Mouse (Mus musculus) C2C12 (cell line): ENCODE results near the gene Lhx9.

ENCODE experiments used
- CEBPB ChIP-seq: IDR thresholded peaks from one replicate; pipeline ENCODE4 v1.6.1; 2011; ENCODE audit warnings: low read depth, mild to moderate bottlenecking, control low read depth, moderate library complexity
- CTCF ChIP-seq: IDR thresholded peaks from one replicate; pipeline ENCODE4 v1.5.1; 2011; ENCODE audit not compliant: control insufficient read depth, insufficient read depth, insufficient read length
- FOSL1 ChIP-seq: IDR thresholded peaks from one replicate; pipeline ENCODE4 v1.8.0; 2011; ENCODE audit warnings: mild to moderate bottlenecking, low read length; ENCODE audit not compliant: poor library complexity, insufficient read depth, severe bottlenecking
- MAX ChIP-seq: IDR thresholded peaks from one replicate; pipeline ENCODE4 v1.6.1; 2011; ENCODE audit warnings: mild to moderate bottlenecking, control low read depth
- MYOD1 ChIP-seq: IDR thresholded peaks from one replicate; pipeline ENCODE4 v1.6.1; 2011; ENCODE audit warnings: low read depth; ENCODE audit not compliant: control insufficient read depth, insufficient read length
- MYOG ChIP-seq: IDR thresholded peaks from one replicate; pipeline ENCODE4 v1.6.1; 2011; ENCODE audit not compliant: control insufficient read depth, insufficient read length; ENCODE audit errors: extremely low read depth
- USF1 ChIP-seq: IDR thresholded peaks from one replicate; pipeline ENCODE4 v1.6.1; 2011; ENCODE audit warnings: low read depth, mild to moderate bottlenecking, control low read depth, moderate library complexity

DNA sequence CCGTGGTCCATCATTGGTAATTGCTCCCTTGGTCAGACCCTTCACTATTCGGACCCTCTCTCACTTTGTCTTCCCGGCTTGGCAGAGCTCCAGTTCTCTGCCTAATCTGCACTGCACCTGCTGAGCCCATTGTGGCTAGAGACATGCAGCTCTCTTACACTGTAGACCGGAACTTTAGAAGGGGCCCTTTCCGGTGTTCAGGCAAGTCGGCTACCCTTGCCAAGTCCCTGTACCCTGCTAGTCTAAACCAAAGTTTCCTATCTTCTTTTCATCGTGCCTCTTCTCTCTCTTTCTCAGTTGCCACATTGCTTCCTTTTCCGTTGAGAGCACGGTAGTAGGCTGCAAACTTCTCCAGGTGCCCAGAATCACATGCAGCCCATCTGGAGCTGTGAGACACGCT lies 62.5 kb downstream of the Lhx9 start:
- TF ChIP-seq CTCF, result no peak
- TF ChIP-seq MAX, result no peak
- no peak for TF ChIP-seq MYOG
- TF ChIP-seq MYOD1, result no peak
- no peak for TF ChIP-seq CEBPB
- TF ChIP-seq USF1, result no peak
- TF ChIP-seq FOSL1, result no peak
